Mouse (Mus musculus) urinary bladder, adult 2 months (tissue): Measurements from ENCODE around the gene St7. TPM values are rescaled to one million over a fixed set of nuclear protein-coding genes. Genes with fewer than 3 reads are reported as not detected.

Experiments used
- DNase-seq: peaks from one replicate; pipeline ENCODE4 v3.0.0; 2022; ENCODE audit warnings: low spot score
- polyA plus RNA-seq: library from polyadenylated mRNA; depleted of rRNA; stranded (reverse); fragments of >200 nt; gene quantifications from 2 replicates; pipeline ENCODE4 v1.2.3, GENCODE M21; 2012

Gene St7
- polyA plus RNA-seq, 1 experiment: 33.4 TPM

- DNase-seq: no peak
Observed at GRCm38 (mm10) chr6:17763963-17764659, 71.4 kb downstream of the St7 start.

- no peak for DNase-seq
Observed at GRCm38 (mm10) chr6:17764660-17764998, 71.9 kb downstream of the St7 start.

GRCm38 (mm10) chr6:17769972-17770644 lies 77.4 kb downstream of the St7 start:
- no peak for DNase-seq

GRCm38 (mm10) chr6:17770645-17771345 lies 78.1 kb downstream of the St7 start:
- no peak for DNase-seq

GRCm38 (mm10) chr6:17771456-17771855 lies 78.7 kb downstream of the St7 start:
- DNase-seq: no peak

GRCm38 (mm10) chr6:17772514-17772913 lies 79.8 kb downstream of the St7 start:
- no peak for DNase-seq

- DNase-seq: no peak
Observed at GRCm38 (mm10) chr6:17776041-17776440, 83.3 kb downstream of the St7 start.

- no peak for DNase-seq
Observed at GRCm38 (mm10) chr6:17777018-17777799, 84.5 kb downstream of the St7 start.

GRCm38 (mm10) chr6:17778648-17779202 lies 86.0 kb downstream of the St7 start:
- no peak for DNase-seq

- no peak for DNase-seq
Observed at GRCm38 (mm10) chr6:17783511-17783910, 90.8 kb downstream of the St7 start.

- no peak for DNase-seq
Observed at GRCm38 (mm10) chr6:17784523-17784922, 91.8 kb downstream of the St7 start.

- DNase-seq: no peak
Observed at GRCm38 (mm10) chr6:17785248-17785647, 92.5 kb downstream of the St7 start.

GRCm38 (mm10) chr6:17787810-17788209 lies 95.1 kb downstream of the St7 start:
- no peak for DNase-seq

- DNase-seq: no peak
Observed at GRCm38 (mm10) chr6:17790251-17790650, 97.5 kb downstream of the St7 start.

GRCm38 (mm10) chr6:17793471-17793870 lies 100.7 kb downstream of the St7 start:
- no peak for DNase-seq

GRCm38 (mm10) chr6:17797271-17797713 lies 104.6 kb downstream of the St7 start:
- DNase-seq: no peak

GRCm38 (mm10) chr6:17800694-17801093 lies 108.0 kb downstream of the St7 start:
- no peak for DNase-seq

GRCm38 (mm10) chr6:17804468-17804867 lies 111.7 kb downstream of the St7 start:
- no peak for DNase-seq

- DNase-seq: no peak
Observed at GRCm38 (mm10) chr6:17806569-17806968, 113.8 kb downstream of the St7 start.

- no peak for DNase-seq
Observed at GRCm38 (mm10) chr6:17811063-17811462, 118.3 kb downstream of the St7 start.

- DNase-seq: no peak
Observed at GRCm38 (mm10) chr6:17811531-17811930, 118.8 kb downstream of the St7 start.
